Mouse (Mus musculus) myocyte (in vitro differentiated cells): ENCODE data around the gene Nudt14.

ENCODE experiments used
- CEBPB ChIP-seq: IDR thresholded peaks from 2 replicates; pipeline ENCODE4 v1.6.1; 2011; ENCODE audit warnings: mild to moderate bottlenecking, moderate library complexity; ENCODE audit not compliant: poor library complexity, insufficient read depth, severe bottlenecking
- E2F4 ChIP-seq: IDR thresholded peaks from one replicate; pipeline ENCODE4 v1.6.1; 2011; ENCODE audit warnings: mild to moderate bottlenecking, control low read depth, moderate library complexity; ENCODE audit not compliant: insufficient read depth
- POLR2A ChIP-seq: IDR thresholded peaks from one replicate; pipeline ENCODE4 v1.6.1; 2011; ENCODE audit warnings: low read depth, mild to moderate bottlenecking, control low read depth, moderate library complexity; ENCODE audit not compliant: insufficient read length

GRCm38 (mm10) chr12:112974736-112975135, 32.8 kb upstream of the Nudt14 start:
- TF ChIP-seq E2F4 (no peak), POLR2A (no peak), CEBPB (no peak)
